Mouse (Mus musculus): ENCODE data around the gene Lrrc27. TPM values are rescaled to one million over a fixed set of nuclear protein-coding genes. Genes with fewer than 3 reads are reported as not detected.

Gene Lrrc27
- polyA plus RNA-seq, 1 experiment from 2014 or later = 0.62 TPM

- Histone ChIP-seq H3K4me2 (no peak overlapping the region), H3K4me1 (replicated peaks) (peaks cover 34% of the 10 kb centered on the region), H3K27ac (no peak overlapping the region), H3K4me3 (replicated peaks) (no peak overlapping the region), H3K9ac (no peak overlapping the region), H3K36me3 (no peaks in the 10 kb centered on the region), H3K27me3 (no peaks in the 10 kb centered on the region), H3K9me3 (replicated peaks) (no peaks in the 10 kb centered on the region)
- ATAC-seq (ENCODE audit: low read depth) (no peak), DNase-seq (no peak)
- 68% methylated on average over 7 of the region's 7 CpGs for WGBS (ENCODE audit: insufficient replicate concordance)
These were observed 64.7 kb downstream of the Lrrc27 start for GRCm38 (mm10) chr7:139277536-139277935.

DNA sequence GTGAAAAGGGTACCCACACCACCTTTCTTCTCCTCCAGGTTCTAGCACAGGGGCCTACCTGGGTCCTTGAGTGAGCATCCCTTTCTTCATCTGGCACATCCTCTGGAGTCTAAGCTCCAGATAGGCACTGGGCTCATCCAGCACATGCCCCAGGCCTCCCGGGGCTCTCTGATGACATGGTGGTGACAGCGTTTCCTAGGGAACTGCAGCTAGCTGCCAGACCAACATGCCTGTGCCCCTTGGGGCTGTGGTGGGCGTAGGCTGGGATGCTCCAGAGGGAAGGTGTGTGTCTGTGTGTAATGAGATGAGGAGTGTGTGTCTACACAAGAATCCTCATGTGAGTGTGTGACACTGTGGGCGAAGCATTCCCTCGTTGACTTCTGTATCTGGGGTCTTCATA lies 66.8 kb downstream of the Lrrc27 start:
- DNase-seq = no peak
- Histone ChIP-seq H3K9me3 (replicated peaks) (no peaks in the 10 kb centered on the region), H3K36me3 (no peaks in the 10 kb centered on the region), H3K4me1 (replicated peaks) (peaks cover 19% of the 10 kb centered on the region), H3K9ac (no peak overlapping the region), H3K4me3 (replicated peaks) (no peak overlapping the region), H3K27me3 (no peaks in the 10 kb centered on the region), H3K27ac (no peak overlapping the region), H3K4me2 (no peak overlapping the region)
- 70% methylated on average over 5 of the region's 5 CpGs for WGBS (ENCODE audit: insufficient replicate concordance)
- no peak for ATAC-seq (ENCODE audit: low read depth)

DNA sequence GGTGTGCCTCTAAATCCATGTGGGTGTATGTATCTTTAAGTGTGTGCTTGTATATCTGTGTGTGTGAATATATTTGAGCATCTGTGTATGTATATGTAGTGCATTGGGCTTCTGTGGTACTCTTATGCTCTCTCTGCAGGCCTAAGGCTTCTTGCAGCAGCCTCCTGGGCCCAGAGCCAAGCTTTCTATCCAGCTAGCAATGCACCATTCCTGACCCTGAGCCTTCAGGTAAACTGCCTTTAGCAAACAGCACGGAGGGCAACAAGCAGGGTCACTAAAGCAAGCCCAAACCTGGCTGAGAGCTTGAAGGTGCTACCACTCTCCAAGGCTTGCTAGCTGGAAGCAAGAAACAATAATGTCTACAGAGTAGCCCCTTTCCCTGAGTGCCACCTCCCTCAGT lies 67.3 kb downstream of the Lrrc27 start:
- Histone ChIP-seq H3K9ac (no peak overlapping the region), H3K4me1 (replicated peaks) (peaks cover 19% of the 10 kb centered on the region), H3K27me3 (no peaks in the 10 kb centered on the region), H3K9me3 (replicated peaks) (no peaks in the 10 kb centered on the region), H3K4me3 (replicated peaks) (no peak overlapping the region), H3K36me3 (no peaks in the 10 kb centered on the region), H3K27ac (no peak overlapping the region), H3K4me2 (no peak overlapping the region)
- ATAC-seq (ENCODE audit: low read depth) (no peak), DNase-seq (no peak)
- 46% methylated on average over 1 of the region's 1 CpGs for WGBS (ENCODE audit: insufficient replicate concordance)

DNA sequence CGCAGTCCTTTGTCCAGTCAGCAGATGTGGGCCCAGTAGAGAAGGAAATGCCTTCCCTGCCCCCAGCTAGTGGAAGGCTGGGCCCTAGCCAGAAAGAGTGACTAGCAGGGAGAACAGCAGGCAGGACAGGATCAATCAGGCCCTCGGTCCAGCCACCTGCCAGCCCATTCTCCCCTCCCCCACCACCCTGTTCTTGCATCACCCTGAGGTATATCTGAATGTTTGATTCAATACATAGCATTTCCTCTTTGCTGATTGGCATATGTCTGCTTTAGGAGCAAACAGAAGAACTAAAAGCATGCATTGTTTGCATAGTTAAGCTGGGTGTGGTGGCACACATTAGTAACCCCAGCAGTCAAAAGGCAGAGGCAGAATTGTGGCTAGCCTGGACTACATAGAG lies 68.4 kb downstream of the Lrrc27 start:
- no peak overlapping the region for H3K9ac ChIP-seq
- H3K36me3 ChIP-seq = no peaks in the 10 kb centered on the region
- 36% methylated on average over 2 of the region's 2 CpGs for whole genome bisulfite sequencing (ENCODE audit: insufficient replicate concordance)
- DNase-seq (no peak), ATAC-seq (ENCODE audit: low read depth) (peak; percentile 62; the same call in 1 of the 2 replicates)
- no peak overlapping the region for H3K4me3 ChIP-seq (replicated peaks)
- H3K27me3 ChIP-seq = no peaks in the 10 kb centered on the region
- H3K9me3 ChIP-seq (replicated peaks) = no peaks in the 10 kb centered on the region
- H3K4me2 ChIP-seq = no peak overlapping the region
- no peak overlapping the region for H3K27ac ChIP-seq
- H3K4me1 ChIP-seq (replicated peaks) = peaks cover 19% of the 10 kb centered on the region

- no peak overlapping the region for H3K27ac ChIP-seq
- no peak for ATAC-seq (ENCODE audit: low read depth)
- no peaks in the 10 kb centered on the region for H3K9me3 ChIP-seq (replicated peaks)
These were observed 69.2 kb downstream of the Lrrc27 start for GRCm38 (mm10) chr7:139282037-139282436.

DNA sequence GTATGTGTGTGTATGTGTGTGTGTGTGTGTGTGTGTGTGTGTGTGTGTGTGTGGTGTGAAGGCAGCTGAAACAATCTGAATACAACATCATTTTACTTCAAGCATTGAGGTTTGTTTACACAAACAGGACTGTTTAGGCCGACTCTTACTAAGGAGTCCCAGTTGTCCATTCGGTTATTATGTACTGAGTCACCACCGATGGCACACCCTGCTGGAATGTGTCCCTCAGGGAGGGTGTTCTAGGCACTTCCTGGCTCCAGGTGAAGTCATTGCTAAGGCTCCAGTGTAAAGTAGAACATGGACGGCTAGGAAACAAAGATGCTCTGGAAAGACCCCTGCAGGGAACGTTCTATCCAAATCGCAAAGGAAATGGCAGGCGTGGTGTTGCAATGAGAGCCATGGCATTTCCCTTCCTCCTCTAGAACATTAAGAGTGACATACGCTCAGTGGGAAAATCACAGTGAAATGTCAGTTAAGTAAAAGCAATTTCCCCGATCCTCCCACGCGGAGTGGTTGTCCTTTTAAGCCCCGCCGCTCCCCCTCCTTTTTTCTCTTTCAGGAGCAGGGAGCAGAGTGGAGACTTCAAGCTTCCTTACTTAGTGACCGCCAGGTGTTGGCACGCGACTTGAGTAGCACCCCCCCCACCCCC lies 72.6 kb downstream of the Lrrc27 start:
- 62% methylated on average over 16 of the region's 16 CpGs for WGBS (ENCODE audit: insufficient replicate concordance)
- no peak for ATAC-seq (ENCODE audit: low read depth)
- no peaks in the 10 kb centered on the region for H3K9me3 ChIP-seq (replicated peaks)

More at GRCm38 (mm10) chr7:139282037-139282436, 69.2 kb downstream of the Lrrc27 start:
- Histone ChIP-seq H3K36me3 (no peaks in the 10 kb centered on the region), H3K9ac (no peak overlapping the region), H3K27me3 (no peaks in the 10 kb centered on the region), H3K4me1 (replicated peaks) (peaks cover 19% of the 10 kb centered on the region), H3K4me3 (replicated peaks) (no peak overlapping the region), H3K4me2 (no peak overlapping the region)
- DNase-seq = no peak
- 60% methylated on average over 3 of the region's 3 CpGs for WGBS (ENCODE audit: insufficient replicate concordance)

GRCm38 (mm10) chr7:139288540-139288939 lies 75.8 kb downstream of the Lrrc27 start:
- ATAC-seq (ENCODE audit: low read depth) (no peak), DNase-seq (no peak)
- Histone ChIP-seq H3K27ac (no peak overlapping the region), H3K36me3 (no peaks in the 10 kb centered on the region), H3K9me3 (replicated peaks) (no peaks in the 10 kb centered on the region), H3K4me3 (replicated peaks) (no peak overlapping the region), H3K4me1 (replicated peaks) (no peaks in the 10 kb centered on the region), H3K9ac (no peak overlapping the region), H3K4me2 (no peak overlapping the region), H3K27me3 (no peaks in the 10 kb centered on the region)
- 62% methylated on average over 7 of the region's 7 CpGs for WGBS (ENCODE audit: insufficient replicate concordance)

More for the DNA sequence above, 72.6 kb downstream of the Lrrc27 start:
- Histone ChIP-seq H3K9ac (no peak overlapping the region), H3K4me1 (replicated peaks) (peaks cover 13% of the 10 kb centered on the region), H3K4me2 (no peak overlapping the region), H3K36me3 (no peaks in the 10 kb centered on the region), H3K27ac (no peak overlapping the region), H3K27me3 (no peaks in the 10 kb centered on the region), H3K4me3 (replicated peaks) (no peak overlapping the region)
- DNase-seq = no peak

Other genes with a start within 250 kb of the Lrrc27 start
- 0.86 and 0.92 TPM in 2 replicates for gene Dpysl4, start 127.0 kb upstream of the Lrrc27 start, polyA plus RNA-seq (2015; fragmentation: Nextera tagmentation; extraction: Ambion mirVana)
- not detected in 2 replicates for gene Stk32c, start 319 bp downstream of the Lrrc27 start, polyA plus RNA-seq (2015; fragmentation: Nextera tagmentation; extraction: Ambion mirVana)
- gene Pwwp2b, start 35.5 kb downstream of the Lrrc27 start, polyA plus RNA-seq (2015; fragmentation: Nextera tagmentation; extraction: Ambion mirVana) = 1.7 and 1.9 TPM in 2 replicates
- 4.0 and 4.3 TPM in 2 replicates for gene Inpp5a, start 176.1 kb downstream of the Lrrc27 start, polyA plus RNA-seq (2015; fragmentation: Nextera tagmentation; extraction: Ambion mirVana)